Mouse (Mus musculus) forebrain, embryonic 11.5 days (tissue): Measurements from ENCODE around the gene Lamtor4. TPM values are rescaled to one million over a fixed set of nuclear protein-coding genes. Genes with fewer than 3 reads are reported as not detected.

Experiments
- ATAC-seq: fragments of 200-750 bp; cut with Nextera tagmentation; replicated peaks from 2 replicates; pipeline ENCODE4 v1.8.0; 2017; ENCODE audit warnings: moderate TSS enrichment; ENCODE audit not compliant: low FRiP score
- DNase-seq: peaks from one replicate; pipeline ENCODE4 v3.0.0-alpha.2; 2017; ENCODE audit warnings: low spot score
- H3K27ac ChIP-seq: fragments of 300-500 bp; sonication (generic); 2 replicates; pipeline ENCODE4 v1.5.1; 2014; ENCODE audit warnings: low read depth, low read length
- H3K27me3 ChIP-seq: fragments of 300-500 bp; sonication (generic); 2 replicates; pipeline ENCODE4 v1.6.1; 2014; ENCODE audit warnings: mild to moderate bottlenecking, low read length, mixed read lengths; ENCODE audit not compliant: control insufficient read depth, insufficient read depth
- H3K36me3 ChIP-seq: fragments of 300-500 bp; sonication (generic); 2 replicates; pipeline ENCODE4 v1.6.1; 2014; ENCODE audit warnings: mild to moderate bottlenecking, low read length, moderate library complexity, mixed read lengths; ENCODE audit not compliant: control insufficient read depth, insufficient read depth
- H3K4me1 ChIP-seq: fragments of 300-500 bp; sonication (generic); replicated peaks from 2 replicates; pipeline ENCODE4 v1.6.1; 2014; ENCODE audit warnings: low read length, mixed read lengths; ENCODE audit not compliant: control insufficient read depth, insufficient read depth
- H3K4me2 ChIP-seq: fragments of 300-500 bp; sonication (generic); 2 replicates; pipeline ENCODE4 v1.6.1; 2014; ENCODE audit warnings: low read depth, mild to moderate bottlenecking, low read length, moderate library complexity, mixed read lengths; ENCODE audit not compliant: severe bottlenecking
- H3K4me3 ChIP-seq: fragments of 300-500 bp; sonication (generic); 2 replicates; pipeline ENCODE4 v1.5.1; 2014; ENCODE audit warnings: low read depth, low read length
- H3K9ac ChIP-seq: fragments of 300-500 bp; sonication (generic); 2 replicates; pipeline ENCODE4 v1.6.1; 2014; ENCODE audit warnings: low read length
- H3K9me3 ChIP-seq: fragments of 300-500 bp; sonication (generic); 2 replicates; pipeline ENCODE4 v1.6.1; 2016; ENCODE audit warnings: low read length, mixed read lengths; ENCODE audit not compliant: control insufficient read depth
- WGBS: fragments of 180-500 bp; shearing (Covaris S2); extraction: QIAGEN DNeasy Blood & Tissue Kit; methylation state at CpG from one replicate; pipeline ENCODE4 v1.1.7; 2014; 5-methylcytosine and 5-hydroxymethylcytosine counted together
- polyA plus RNA-seq: library from polyadenylated mRNA; unstranded; fragments of >200 nt; fragmentation: Nextera tagmentation; extraction: Ambion mirVana; gene quantifications from 2 replicates; pipeline ENCODE4 v1.2.1, GENCODE M21; 2014

The Lamtor4 gene
- polyA plus RNA-seq, 1 experiment from 2014 or later = 39.9 TPM

DNA sequence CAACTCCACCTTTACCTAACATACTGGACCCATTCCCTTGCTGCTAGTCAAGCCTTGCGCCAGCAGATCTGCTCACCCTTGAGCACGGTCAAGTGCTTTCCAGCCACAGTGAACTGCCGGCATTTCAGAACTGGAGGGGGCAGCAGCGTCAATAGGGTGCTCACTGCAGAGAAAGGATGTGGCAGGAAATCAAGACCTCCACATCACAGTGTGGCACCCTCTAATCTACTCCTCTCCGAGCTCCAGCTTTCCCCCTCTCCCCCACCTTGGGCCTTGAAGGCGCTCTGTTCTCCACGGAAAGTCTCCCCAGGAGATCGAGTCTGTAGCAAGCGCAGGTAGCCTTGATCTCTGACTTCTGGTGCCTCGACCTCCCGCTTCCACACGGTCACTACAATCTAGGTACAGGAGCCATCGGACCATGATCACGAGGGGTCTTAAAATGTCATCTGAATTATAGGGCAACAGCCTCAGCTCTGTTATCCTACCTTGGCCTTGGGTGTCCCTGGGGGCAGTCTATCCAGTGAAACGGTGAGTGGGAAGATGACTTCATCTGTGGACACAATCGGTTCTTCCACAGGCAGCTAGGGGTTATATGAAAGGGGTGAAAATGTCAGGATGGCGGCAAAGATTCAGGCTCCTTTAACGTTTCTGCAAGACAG lies 7.4 kb downstream of the Lamtor4 start:
- Histone ChIP-seq H3K27me3 (no peaks in the 10 kb centered on the region), H3K4me3 (peak overlapping the region; percentile 94), H3K4me1 (peaks cover 5% of the 10 kb centered on the region; the same call in 1 of the 2 replicates), H3K9ac (peak overlapping the region; percentile 90), H3K36me3 (peaks cover 4% of the 10 kb centered on the region; the same call in 1 of the 2 replicates), H3K27ac (no peak overlapping the region), H3K4me2 (peak overlapping the region; percentile 67), H3K9me3 (no peaks in the 10 kb centered on the region)
- DNase-seq (peak; percentile 33), ATAC-seq (no peak)
- 71% methylated on average over 18 of the region's 18 CpGs for WGBS

DNA sequence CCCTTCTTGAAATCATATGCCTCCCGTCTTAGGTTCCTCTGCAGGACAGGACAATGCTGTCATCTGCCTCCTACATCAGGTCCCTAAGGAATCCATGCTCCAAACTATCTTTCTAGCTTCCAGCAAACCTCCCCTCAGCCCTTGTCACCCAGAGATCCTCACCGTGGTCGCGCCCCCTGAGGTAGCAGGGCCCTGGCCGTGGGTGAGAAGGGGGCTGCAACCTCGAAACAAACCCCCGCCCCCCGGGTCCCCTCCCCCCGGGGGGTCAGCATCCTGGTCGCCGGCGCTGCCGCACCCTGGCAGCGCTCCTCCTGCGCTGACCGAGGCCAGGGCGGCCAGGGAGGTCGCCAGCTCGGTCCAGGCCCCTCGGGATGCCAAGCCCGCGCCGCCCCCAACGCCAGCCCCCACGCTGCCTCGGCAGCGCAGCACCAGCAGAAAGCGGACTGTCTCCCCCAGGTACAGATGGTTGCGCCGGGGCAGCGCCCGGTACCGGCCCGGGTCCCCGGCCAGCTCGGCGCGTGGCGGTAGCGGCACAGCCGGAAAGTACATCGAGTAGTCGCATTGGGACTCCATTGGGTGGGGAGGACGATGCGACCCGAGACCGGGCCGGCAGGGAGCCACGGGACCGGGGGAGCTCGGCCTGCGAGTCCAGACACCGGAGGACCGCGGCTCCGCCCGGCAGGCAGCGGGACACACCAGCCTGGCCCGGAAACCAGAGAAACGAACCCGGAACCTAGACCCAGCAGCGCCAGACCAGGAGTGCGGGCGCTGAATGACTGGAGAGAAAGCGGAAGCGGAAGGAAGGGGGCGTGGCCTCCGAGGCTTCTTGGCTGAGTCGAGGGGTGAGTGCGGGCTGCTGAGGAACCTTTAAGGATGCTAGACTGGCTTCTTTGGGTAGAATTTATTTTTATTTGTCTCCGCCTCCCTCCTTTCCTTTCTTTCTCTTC lies 8.3 kb downstream of the Lamtor4 start, which contains the start of gene BC037034:
Gene BC037034, minus strand, starts transcription at position 774 of the 947 bp plus-strand sequence.
- peak within 1 kb of the TSS; percentile 90 for H3K9ac ChIP-seq
- peaks cover 4% of the 10 kb centered on the region; the same call in 1 of the 2 replicates for H3K36me3 ChIP-seq
- H3K4me2 ChIP-seq = peak within 1 kb of the TSS; percentile 67
- no peaks in the 10 kb centered on the region for H3K9me3 ChIP-seq
- ATAC-seq (peak; percentile 92), DNase-seq (peak; percentile 90)
- no peak within 1 kb of the TSS for H3K27ac ChIP-seq
- H3K4me1 ChIP-seq = peaks cover 5% of the 10 kb centered on the region; the same call in 1 of the 2 replicates
- peak within 1 kb of the TSS; percentile 94 for H3K4me3 ChIP-seq
- under 1% methylated on average over 68 of the region's 71 CpGs for WGBS
- no peaks in the 10 kb centered on the region for H3K27me3 ChIP-seq

DNA sequence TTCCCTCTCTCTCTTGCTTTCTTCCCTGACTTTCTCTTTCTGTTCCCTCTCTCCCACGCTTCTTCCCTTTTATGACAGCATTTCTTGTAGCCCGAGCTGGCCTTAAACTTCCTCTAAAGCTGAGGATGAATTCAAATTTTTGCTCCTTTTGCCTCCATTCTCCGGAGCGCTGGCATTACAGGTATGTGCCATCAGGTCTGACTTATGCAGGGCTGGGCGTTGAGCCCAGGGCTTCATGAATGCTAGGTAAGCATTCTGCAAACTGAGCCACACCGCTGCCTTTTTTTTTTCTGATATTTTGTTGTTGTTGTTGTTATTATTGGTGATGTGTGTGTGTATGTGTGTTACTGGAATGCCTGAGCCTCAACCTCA lies 8.9 kb downstream of the Lamtor4 start:
- H3K9ac ChIP-seq = peak overlapping the region; percentile 90
- DNase-seq (no peak), ATAC-seq (no peak)
- H3K9me3 ChIP-seq = no peaks in the 10 kb centered on the region
- WGBS = 13% methylated on average over 6 of the region's 6 CpGs
- peaks cover 3% of the 10 kb centered on the region; the same call in 1 of the 2 replicates for H3K36me3 ChIP-seq
- no peak overlapping the region for H3K27ac ChIP-seq
- no peaks in the 10 kb centered on the region for H3K27me3 ChIP-seq
- H3K4me2 ChIP-seq = peak overlapping the region; percentile 67
- H3K4me3 ChIP-seq = peak overlapping the region; percentile 94
- peaks cover 5% of the 10 kb centered on the region; the same call in 1 of the 2 replicates for H3K4me1 ChIP-seq

DNA sequence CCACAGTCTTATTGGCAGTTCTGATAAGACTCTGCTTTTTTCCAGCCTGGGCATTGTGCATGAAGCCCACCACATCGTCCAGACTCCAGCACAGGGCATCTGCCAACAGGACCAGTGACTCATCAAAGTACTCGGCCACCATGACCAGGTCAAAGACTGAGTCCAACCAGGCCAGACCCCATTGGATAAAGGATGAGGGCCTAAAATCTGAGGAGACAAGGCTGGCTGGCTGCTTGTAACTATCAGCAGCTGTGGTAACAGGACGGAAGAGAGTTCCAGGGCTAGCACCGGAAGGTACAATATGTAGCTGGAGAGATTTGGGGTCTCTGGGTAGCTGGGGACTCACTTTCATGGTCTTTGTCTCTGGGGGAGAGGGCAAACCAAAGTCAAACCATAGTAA lies 10.4 kb downstream of the Lamtor4 start:
- ATAC-seq = no peak

GRCm38 (mm10) chr5:138267114-138267513 lies 11.8 kb downstream of the Lamtor4 start:
- 85% methylated on average over 3 of the region's 3 CpGs for WGBS
- Histone ChIP-seq H3K36me3 (no peaks in the 10 kb centered on the region), H3K9ac (no peak overlapping the region), H3K4me1 (peaks cover 5% of the 10 kb centered on the region; the same call in 1 of the 2 replicates), H3K4me2 (no peak overlapping the region), H3K27me3 (no peaks in the 10 kb centered on the region; the same call in 1 of the 2 replicates), H3K4me3 (no peak overlapping the region), H3K27ac (no peak overlapping the region), H3K9me3 (no peaks in the 10 kb centered on the region)
- DNase-seq (no peak), ATAC-seq (no peak)

More for the DNA sequence above, 10.4 kb downstream of the Lamtor4 start:
- Histone ChIP-seq H3K27me3 (no peaks in the 10 kb centered on the region), H3K9ac (no peak overlapping the region), H3K27ac (no peak overlapping the region), H3K9me3 (no peaks in the 10 kb centered on the region), H3K4me1 (peaks cover 5% of the 10 kb centered on the region; the same call in 1 of the 2 replicates), H3K4me3 (no peak overlapping the region), H3K4me2 (no peak overlapping the region), H3K36me3 (no peaks in the 10 kb centered on the region; the same call in 1 of the 2 replicates)
- no peak for DNase-seq
- WGBS = 93% methylated on average over 4 of the region's 4 CpGs

DNA sequence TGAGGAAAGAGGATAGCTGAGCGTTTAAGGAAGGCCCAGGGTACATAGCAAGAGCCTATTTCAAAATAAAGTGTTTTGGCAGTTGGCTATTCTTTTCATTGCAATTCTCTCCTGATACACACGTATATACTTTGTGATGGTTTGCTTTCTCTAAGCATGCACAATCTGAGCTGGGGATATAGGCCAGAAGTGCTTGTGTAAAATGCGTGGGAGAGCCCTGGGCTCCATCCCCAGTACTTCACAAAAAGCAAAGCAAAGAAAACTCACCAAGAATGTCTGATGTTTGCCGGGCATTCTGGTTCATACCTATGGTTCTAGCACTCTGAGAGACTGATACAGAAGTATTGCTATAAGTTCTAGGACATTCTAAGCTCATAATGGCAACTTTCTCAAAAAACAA lies 13.7 kb downstream of the Lamtor4 start:
- no peak overlapping the region for H3K27ac ChIP-seq
- DNase-seq = no peak
- no peaks in the 10 kb centered on the region; the same call in 1 of the 2 replicates for H3K27me3 ChIP-seq
- no peak for ATAC-seq
- no peak overlapping the region for H3K4me2 ChIP-seq
- H3K4me3 ChIP-seq = no peak overlapping the region
- no peaks in the 10 kb centered on the region for H3K9me3 ChIP-seq
- 83% methylated on average over 4 of the region's 4 CpGs for WGBS
- H3K4me1 ChIP-seq = no peaks in the 10 kb centered on the region; the same call in 1 of the 2 replicates
- H3K36me3 ChIP-seq = no peaks in the 10 kb centered on the region
- no peak overlapping the region for H3K9ac ChIP-seq

- ATAC-seq (no peak), DNase-seq (no peak)
- Histone ChIP-seq H3K27ac (no peak overlapping the region), H3K27me3 (no peaks in the 10 kb centered on the region; the same call in 1 of the 2 replicates), H3K36me3 (no peaks in the 10 kb centered on the region), H3K9ac (no peak overlapping the region), H3K4me2 (no peak overlapping the region), H3K9me3 (no peaks in the 10 kb centered on the region), H3K4me3 (no peak overlapping the region), H3K4me1 (peaks cover 17% of the 10 kb centered on the region)
- WGBS = 43% methylated on average over 3 of the region's 3 CpGs
Measured at GRCm38 (mm10) chr5:138271232-138271631, 15.9 kb downstream of the Lamtor4 start.

GRCm38 (mm10) chr5:138272409-138272923 lies 17.2 kb downstream of the Lamtor4 start, which contains the start of gene Gal3st4:
TSS of gene Gal3st4 (minus strand) at chr5:138272840.
- Histone ChIP-seq H3K27me3 (no peaks in the 10 kb centered on the region; the same call in 1 of the 2 replicates), H3K27ac (no peak within 1 kb of the TSS), H3K9ac (peak within 1 kb of the TSS; percentile 57), H3K4me2 (peak within 1 kb of the TSS; percentile 40; the same call in 1 of the 2 replicates), H3K9me3 (no peaks in the 10 kb centered on the region), H3K4me3 (peak within 1 kb of the TSS; percentile 14; the same call in 1 of the 2 replicates), H3K36me3 (no peaks in the 10 kb centered on the region; the same call in 1 of the 2 replicates), H3K4me1 (peaks cover 21% of the 10 kb centered on the region)
- DNase-seq (peak; percentile 69), ATAC-seq (peak; percentile 34; the same call in 1 of the 2 replicates)
- WGBS = 1% methylated on average over 12 of the region's 12 CpGs
